Mouse (Mus musculus): ENCODE results near the gene Arih1.

- TF ChIP-seq CTCF (IDR thresholded peaks at IDR 0.05; ENCODE audit: borderline replicate concordance, control insufficient read depth, extremely low read depth, insufficient read depth, low read length, poor library complexity) (no peak), POLR2A (IDR thresholded peaks at IDR 0.05; ENCODE audit: control insufficient read depth, extremely low read depth, insufficient read depth, low read length, poor library complexity) (no peak)
These were observed 825 bp downstream of the Arih1 start for GRCm38 (mm10) chr9:59485511-59486075.
